Mouse (Mus musculus) spleen, adult 2 months (tissue): ENCODE results near the gene Gm20388.

Experiments used
- CTCF ChIP-seq: fragments of 200-500 bp; IDR thresholded peaks from 2 replicates; pipeline ENCODE4 v1.5.1; 2011; ENCODE audit warnings: mild to moderate bottlenecking, inconsistent platforms; ENCODE audit not compliant: insufficient read depth, insufficient read length, insufficient replicate concordance; ENCODE audit errors: extremely low read depth
- POLR2A ChIP-seq: fragments of 200-500 bp; IDR thresholded peaks from 2 replicates; pipeline ENCODE4 v1.6.1; 2011; ENCODE audit warnings: low read depth, low read length, inconsistent platforms

DNA sequence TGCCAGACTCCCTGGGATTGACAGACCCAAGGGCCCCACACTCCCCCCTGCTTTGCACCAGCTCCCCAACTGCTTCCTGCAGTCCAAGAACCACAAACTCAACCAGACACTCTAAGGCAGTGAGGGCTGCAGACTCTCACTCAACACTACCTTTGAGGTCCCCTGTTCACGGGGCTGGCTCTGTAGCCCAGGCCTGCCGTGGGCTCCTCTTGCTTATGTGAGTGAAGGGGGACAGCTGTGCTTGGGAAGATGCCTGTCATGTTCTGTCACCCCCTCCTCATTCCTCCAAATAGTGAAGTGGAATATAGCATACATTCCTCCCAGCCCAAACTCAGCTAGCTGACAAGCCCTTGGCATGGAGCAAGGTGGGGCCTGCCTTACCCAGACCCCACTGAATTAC is 3971.8 kb downstream of the Gm20388 start:
- TF ChIP-seq CTCF (no peak), POLR2A (no peak)
